Mouse (Mus musculus): Measurements from ENCODE around the gene Rftn2.

Gene Rftn2

GRCm38 (mm10) chr1:55171361-55172325 lies 54.9 kb downstream of the Rftn2 start:
- in situ Hi-C loops (cut with MboI) = no loop called here

GRCm38 (mm10) chr1:55168591-55168990 lies 58.0 kb downstream of the Rftn2 start:
- in situ Hi-C loops (cut with MboI) = no loop called here

DNA sequence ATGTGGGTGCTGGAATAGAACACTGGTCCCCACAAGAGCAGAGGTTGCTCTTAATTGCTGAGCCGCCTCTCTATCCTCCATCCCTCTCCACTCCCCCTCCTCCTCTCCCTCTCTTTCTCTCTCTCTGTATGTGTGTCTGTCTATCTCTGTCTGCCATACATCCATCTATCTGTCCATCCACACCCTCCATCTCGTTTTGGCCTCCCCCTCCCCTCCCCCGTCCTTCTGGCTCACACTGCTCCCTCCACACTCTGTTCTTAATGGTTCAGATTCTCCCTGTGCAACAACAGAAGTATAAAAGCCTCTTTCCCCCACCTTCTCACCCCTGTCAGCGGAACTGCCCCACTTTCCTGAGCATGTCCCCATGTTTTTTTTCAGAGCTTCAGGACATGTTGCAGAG lies 59.0 kb downstream of the Rftn2 start:
- in situ Hi-C loops (cut with MboI) = no loop called here

- in situ Hi-C loops (cut with MboI) = no loop called here
Observed at GRCm38 (mm10) chr1:55164005-55164404, 62.6 kb downstream of the Rftn2 start.

GRCm38 (mm10) chr1:55162781-55163180 lies 63.8 kb downstream of the Rftn2 start:
- in situ Hi-C loops (cut with MboI) = no loop called here

GRCm38 (mm10) chr1:55161895-55162294 lies 64.7 kb downstream of the Rftn2 start:
- in situ Hi-C loops (cut with MboI) = no loop called here

DNA sequence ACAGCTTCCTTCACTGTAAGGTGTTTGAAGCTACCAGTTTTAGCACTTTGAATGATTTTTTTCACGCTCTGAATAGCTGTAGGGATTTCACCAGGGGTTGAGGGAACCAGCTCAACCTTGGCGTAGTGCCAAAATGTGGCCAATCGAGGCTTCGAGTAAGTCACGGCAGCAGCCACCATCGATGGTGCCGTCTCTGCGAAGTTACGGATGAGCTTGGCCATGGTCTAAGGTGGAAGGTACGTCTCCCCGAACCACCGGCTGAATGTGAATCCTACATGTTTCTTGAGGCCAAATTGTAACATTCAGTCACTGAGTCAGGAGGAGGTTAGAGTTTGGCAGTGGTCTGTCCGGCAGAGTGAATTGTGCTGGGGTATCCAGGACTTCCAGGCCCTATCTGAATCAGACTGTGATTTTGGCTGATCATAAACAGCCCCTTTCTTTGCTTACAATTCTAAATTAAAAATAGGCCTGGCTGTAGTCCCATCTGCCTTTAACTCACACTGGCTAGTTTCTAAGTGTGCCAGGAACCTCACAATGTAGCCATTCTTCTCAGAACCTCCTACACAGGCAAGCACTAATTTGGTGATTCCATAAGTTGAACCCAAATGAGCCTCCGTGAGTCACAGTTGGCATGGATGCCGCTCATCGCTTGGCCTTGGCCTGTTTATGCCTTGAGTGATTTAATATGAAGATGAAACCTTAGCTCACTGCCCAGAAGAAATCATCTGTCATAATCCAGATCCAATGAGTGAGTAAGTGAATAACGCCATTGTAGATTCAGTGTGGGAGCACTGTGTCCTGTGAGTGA lies 65.5 kb downstream of the Rftn2 start:
- in situ Hi-C loops (cut with MboI) = no loop called here

DNA sequence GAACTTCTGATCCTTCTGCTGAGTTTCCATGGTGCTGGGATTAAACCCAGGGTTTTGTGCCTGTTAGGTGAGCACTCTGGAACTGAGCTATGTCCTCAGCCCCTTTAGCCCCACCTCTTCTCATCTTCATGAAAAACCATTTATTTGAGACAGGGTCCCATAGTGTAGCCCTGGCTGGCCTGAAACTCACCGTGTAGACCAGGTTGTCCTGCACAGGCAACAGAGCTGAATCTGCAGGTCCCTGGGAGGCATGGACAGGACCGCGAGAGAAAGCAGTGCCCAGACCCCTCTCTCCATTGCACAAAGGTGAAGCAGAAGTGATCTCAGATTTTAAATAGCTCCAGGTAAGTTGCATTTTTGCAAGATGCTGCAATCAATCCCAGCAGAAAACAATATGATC lies 66.4 kb downstream of the Rftn2 start:
- in situ Hi-C loops (cut with MboI) = no loop called here

GRCm38 (mm10) chr1:55158821-55159220 lies 67.8 kb downstream of the Rftn2 start:
- in situ Hi-C loops (cut with MboI) = no loop called here

- in situ Hi-C loops (cut with MboI) = no loop called here
Observed at GRCm38 (mm10) chr1:55158211-55158610, 68.4 kb downstream of the Rftn2 start.

DNA sequence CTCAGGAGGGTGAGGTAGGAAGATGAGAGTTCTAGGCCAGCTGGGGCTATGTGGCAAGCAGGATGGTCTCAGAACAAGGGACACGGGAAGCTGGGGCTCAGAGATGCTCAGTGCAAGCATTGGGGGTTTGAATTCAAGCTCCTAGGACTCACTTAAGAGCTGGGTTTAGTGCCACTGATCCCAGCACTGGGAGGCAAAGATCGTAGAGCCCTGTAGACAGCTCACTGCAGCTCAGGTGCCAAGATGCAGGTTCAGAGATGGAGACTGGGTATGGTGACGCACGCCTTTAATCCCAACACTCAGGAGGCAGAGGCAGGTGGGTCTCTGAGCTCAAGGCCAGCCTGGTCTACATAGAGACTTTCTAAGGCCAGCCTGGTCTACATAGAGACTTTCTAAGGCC lies 69.3 kb downstream of the Rftn2 start:
- in situ Hi-C loops (cut with MboI) = no loop called here

DNA sequence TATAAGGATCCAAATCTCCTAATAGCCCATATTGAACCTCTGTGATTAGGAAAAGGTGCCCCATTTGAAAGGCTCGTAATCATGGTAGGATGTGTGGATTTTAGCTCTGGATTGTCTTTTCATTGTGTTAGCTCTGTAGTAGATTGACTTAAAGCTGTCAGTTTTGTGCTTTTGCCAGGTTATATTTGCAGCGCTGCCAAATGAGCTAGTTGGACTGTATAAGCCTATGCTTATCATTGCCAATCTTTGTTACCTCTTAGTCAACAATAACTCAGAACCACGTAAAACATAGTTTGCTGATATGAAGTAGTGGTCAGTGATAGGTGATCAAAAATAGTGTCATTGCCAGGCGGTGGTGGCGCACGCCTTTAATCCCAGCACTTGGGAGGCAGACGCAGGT lies 81.0 kb downstream of the Rftn2 start:
- in situ Hi-C loops (cut with MboI) = no loop called here

GRCm38 (mm10) chr1:55144338-55144737 lies 82.2 kb downstream of the Rftn2 start:
- in situ Hi-C loops (cut with MboI) = no loop called here

GRCm38 (mm10) chr1:55135846-55136245 lies 90.7 kb downstream of the Rftn2 start:
- in situ Hi-C loops (cut with MboI) = no loop called here

- in situ Hi-C loops (cut with MboI) = no loop called here
Observed at GRCm38 (mm10) chr1:55134301-55134700, 92.3 kb downstream of the Rftn2 start.

DNA sequence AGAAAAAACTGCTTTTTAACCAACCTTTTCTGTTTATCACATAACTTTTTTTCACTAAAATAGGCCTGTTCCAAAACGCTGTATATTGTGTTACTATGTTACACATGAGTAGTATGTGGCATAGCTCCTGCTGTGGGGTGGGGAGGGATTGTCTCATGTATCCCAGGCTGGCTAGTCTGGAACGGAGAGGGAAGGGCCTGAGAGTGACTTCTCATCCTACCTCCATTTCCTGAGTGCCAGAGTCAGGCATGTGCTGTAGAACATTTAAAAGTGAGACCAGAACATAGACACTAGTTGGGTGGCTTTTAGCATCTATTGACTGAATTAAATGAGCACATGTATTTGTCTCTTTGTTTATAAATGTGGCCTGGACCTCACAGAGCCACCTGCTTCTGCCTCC lies 93.4 kb downstream of the Rftn2 start:
- in situ Hi-C loops (cut with MboI) = no loop called here

DNA sequence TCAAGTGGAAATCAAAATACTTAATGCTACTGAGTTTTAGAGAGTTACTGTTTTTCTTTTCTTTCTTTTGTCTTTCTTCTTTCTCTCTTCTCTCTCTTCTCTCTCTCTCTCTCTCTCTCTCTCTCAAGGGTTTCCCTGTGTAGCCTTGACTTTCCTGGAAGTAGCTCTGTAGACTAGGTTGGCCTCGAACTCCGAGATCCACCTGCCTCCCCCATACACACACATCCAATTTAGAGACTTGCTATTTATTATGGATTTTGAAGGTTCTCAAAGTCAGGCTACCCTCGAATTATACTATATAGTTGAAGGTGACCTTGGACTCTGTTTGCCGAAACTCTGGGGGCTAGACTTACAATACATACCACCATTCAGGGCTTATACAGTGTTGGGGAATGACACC lies 94.3 kb downstream of the Rftn2 start:
- in situ Hi-C loops (cut with MboI) = no loop called here

DNA sequence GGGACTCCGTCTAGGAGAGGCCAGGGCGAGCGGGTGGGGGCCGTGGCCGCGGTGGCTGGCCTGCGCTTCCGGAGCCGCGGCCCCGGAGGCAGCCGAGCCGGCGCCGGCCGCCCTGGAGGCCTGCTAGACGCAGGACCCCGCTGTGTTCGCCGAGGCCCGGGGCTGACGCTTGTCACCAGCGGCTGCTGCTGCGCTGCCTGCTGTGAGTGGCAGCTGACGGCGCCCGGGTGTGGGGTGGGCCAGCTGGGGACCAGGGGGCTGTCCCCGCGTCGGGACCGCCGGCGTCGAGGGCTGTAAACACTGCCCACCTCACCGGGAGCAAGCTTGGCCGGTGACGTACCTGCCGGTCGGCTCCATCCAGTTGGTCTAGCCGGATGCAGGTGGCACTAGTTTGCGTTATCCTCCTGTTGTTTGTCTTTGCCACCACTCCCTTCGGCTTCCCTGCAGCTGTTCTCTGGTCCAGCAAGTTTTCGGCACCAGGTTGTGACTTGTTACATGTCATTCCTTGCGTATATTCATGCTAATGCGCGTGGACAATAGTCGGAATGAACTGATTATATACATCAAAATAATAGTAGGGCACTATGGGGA lies 95.1 kb downstream of the Rftn2 start:
- in situ Hi-C loops (cut with MboI) = no loop called here

DNA sequence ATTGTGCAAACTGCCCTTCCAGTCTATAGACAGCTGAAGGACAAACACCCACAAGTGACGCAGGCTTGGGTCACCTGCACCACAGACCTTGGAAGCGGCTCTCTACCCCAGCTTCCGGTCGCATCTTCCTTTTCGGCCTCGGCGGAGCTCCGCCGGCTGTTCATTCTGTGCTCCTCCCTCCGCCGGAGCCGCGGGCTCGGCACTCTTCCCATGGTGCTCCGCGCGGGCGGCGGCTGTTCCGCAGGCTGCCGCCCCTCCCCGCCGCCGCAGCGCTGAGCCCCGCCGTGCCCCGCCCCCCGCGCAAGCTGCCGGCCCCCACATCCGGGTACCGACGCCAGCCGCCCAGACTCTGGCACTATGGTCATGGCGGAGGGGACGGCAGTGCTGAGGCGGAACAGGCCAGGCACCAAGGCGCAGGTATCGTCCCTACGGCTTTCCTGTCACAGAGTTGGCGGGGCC lies 95.6 kb downstream of the Rftn2 start, which contains the start of gene Mob4:
Mob4 (plus strand) TSS at position 289 of the 459 bp plus-strand sequence.
- in situ Hi-C loops (cut with MboI) = no loop called here

- in situ Hi-C loops (cut with MboI) = no loop called here
Observed at GRCm38 (mm10) chr1:55130190-55130916, 96.2 kb downstream of the Rftn2 start.

DNA sequence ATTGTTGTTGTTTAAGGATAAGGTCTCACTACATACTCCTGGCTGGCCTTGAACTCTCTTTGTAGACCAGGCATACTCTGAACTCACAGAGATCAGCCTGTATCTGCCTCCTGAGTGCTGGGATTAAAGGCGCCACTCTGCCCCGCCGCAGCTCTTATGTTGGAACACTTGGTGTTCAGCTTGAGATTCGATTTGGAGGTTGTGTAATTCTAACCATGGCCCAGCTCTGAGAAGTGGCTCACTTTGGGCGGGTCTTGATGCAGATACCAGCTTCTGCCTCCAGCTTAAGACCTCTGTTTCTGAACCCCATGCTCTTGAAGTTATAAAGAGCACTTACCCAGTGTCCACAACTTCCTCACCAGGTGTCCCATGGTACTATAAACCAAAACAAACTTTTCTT lies 96.9 kb downstream of the Rftn2 start:
- in situ Hi-C loops (cut with MboI) = no loop called here
